Mouse (Mus musculus): ENCODE results near the gene Tubgcp6. TPM values are rescaled to one million over a fixed set of nuclear protein-coding genes. Genes with fewer than 3 reads are reported as not detected.

Tubgcp6 gene
- polyA plus RNA-seq, 1 experiment = 40.3 TPM

DNA sequence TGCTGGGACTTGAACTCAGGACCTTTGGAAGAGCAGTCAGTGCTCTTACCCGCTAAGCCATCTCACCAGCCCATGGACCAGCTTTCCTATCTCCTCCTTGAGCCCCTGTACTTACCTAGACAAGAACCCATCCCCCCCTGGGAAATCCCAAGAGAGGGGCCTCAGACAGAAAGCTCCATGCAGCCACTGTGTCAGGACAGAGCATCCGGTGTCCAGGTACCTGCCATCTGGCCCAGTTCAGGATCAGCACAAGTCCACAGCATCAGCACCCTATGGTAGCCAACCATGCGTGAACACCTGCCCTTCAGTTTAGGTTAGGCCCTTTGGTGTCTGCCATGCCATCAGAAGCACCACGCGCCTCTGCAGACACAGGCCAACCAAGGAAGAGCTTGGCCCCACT, 58.0 kb downstream of the Tubgcp6 start:
- no peak for TF ChIP-seq GATA1 (IDR thresholded peaks at IDR 0.05; ENCODE audit: low read length)

DNA sequence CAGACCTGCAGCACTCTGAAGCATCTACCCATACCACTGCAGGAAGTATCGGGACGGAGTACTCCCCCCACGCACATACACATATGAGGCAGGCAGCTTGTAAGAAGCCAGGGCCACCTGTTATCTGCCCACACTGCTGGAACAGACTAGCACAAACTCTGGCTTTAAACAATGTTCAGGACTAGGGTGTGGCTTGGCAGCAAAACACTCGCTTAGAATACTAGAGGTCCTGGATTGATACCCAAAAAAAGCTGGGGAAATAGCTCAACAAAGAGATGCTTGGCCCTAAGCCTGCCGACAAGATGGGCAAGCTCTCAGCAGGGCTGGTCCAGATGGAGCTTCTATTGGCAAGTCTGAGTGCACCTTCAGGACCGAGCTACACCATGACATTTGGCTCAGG, 59.4 kb downstream of the Tubgcp6 start:
- no peak for TF ChIP-seq GATA1 (IDR thresholded peaks at IDR 0.05; ENCODE audit: low read length)

GRCm38 (mm10) chr15:89063001-89063400, 59.9 kb downstream of the Tubgcp6 start:
- no peak for TF ChIP-seq GATA1 (IDR thresholded peaks at IDR 0.05; ENCODE audit: low read length)

DNA sequence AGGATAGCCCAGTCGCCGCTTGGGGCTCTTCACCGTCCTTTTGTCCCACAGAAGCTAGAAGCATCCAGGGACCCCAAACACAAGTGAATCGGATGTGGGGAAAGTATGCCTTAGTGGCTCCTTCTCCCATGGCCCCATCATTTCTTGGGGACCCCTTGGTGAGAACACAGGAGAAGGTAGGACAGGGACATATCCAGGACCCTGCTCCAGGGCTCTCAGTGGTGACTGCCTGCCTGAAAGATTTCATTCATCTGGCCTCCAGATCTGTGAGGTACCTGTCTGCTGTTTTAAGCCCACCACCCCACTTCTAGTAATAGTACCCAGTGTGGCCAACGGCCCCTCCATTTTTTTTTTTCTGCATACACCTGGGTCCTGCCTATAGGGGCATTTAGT, 60.4 kb downstream of the Tubgcp6 start:
- no peak for TF ChIP-seq GATA1 (IDR thresholded peaks at IDR 0.05; ENCODE audit: low read length)

DNA sequence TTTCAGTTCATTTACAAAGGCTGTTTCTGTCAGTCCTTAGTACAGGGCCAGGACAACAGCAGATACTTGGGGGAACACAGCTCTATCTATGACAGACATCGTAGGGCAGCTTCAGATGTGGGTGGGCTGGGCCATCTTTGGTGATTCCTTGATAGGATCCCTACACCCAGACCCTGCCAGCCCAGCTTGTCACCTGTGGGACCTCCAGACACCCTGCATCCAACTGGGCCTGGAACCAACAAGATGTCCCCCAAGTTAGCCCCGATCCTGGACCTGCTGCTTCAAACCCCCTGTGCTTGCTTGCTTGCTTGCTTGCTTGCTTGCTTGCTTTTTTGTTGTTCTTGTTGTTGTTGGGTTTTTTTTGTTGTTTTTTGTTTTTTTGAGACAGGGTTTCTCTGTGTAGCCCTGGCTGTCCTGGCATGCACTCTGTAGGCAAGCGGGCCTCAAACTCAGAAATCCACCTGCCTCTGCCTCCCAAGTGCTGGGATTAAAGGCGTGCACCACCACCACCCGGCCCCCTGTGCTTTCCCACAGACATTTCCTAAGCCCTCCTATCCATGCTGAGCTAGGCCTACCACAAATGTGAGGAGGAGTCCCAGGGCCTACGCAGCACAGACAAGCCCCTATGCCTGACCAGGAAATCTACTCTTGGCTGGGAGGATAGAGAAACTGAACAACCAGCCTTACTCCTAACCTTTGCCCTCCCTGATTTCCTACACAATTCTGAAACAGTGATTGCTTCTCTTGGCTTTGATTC, 61.0 kb downstream of the Tubgcp6 start:
- no peak for TF ChIP-seq GATA1 (IDR thresholded peaks at IDR 0.05; ENCODE audit: low read length)

- TF ChIP-seq GATA1 (IDR thresholded peaks at IDR 0.05; ENCODE audit: low read length) = no peak
These were observed 62.0 kb downstream of the Tubgcp6 start for GRCm38 (mm10) chr15:89060811-89061460.

DNA sequence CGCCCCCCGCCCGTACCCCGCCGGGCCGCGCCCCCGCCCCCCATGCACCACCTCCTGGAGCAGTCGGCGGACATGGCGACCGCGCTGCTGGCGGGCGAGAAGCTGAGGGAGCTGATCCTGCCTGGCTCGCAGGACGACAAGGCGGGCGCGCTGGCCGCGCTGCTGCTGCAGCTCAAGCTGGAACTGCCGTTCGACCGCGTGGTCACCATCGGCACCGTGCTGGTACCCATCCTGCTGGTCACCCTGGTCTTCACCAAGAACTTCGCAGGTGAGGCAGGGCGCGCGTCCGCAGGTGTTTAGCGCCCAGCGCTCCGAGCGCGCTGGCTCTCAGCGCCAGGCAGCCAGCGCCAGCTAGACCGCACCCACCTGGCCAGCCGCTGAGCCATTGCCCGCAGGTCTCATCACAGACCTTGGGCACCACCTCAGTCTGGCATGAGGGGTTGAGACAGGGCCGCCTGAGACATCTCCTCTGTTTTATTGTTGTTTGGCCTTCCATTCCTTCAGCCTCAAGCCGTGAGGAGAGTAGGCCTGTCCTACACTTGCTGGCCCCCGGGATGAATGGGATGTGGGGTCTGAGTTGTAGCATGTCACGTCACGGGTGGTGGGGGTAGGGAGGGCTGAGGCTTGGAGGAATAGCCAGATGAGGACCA, 62.8 kb downstream of the Tubgcp6 start:
- no peak for TF ChIP-seq GATA1 (IDR thresholded peaks at IDR 0.05; ENCODE audit: low read length)

DNA sequence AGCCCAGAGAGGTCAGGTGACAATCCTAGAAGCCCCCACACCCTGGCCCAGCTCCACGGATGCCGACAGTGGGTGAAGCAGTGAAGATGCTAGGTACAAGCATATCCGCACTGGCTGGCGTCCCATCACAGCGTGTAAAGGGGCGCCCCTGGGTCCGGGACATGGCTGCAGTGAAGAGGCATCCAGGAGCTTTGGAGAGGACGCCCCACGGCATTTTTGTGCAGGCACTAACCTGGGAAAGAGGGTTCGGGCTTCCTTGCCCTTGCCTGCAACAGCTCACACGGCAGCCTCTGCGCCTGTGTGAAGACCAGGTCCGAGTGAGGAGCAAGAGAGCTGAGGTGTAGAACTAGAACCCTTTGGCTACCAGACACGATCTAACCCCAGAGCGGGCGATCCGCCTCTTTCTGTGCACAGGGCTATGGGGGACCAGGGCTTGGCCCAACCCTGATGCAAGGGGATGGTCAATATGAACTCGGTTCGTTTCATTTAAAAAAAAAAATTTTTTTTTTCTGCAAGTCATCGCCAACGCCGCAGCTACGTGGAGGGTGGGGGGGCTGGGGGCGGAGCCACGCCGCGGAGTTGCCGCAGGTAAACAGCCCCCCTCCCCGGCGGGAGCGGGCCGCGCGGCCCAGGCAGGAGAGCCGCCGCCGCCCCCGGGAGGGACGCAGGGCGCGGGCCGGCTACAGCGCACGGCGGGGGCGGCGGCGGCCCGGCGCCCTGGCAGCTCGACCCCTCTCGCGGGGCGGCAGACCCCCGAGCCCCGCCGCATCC, 63.6 kb downstream of the Tubgcp6 start, which contains the start of gene Panx2:
TSS of gene Panx2 (plus strand) at position 574 of the 771 bp plus-strand sequence.
- no peak for TF ChIP-seq GATA1 (IDR thresholded peaks at IDR 0.05; ENCODE audit: low read length)

DNA sequence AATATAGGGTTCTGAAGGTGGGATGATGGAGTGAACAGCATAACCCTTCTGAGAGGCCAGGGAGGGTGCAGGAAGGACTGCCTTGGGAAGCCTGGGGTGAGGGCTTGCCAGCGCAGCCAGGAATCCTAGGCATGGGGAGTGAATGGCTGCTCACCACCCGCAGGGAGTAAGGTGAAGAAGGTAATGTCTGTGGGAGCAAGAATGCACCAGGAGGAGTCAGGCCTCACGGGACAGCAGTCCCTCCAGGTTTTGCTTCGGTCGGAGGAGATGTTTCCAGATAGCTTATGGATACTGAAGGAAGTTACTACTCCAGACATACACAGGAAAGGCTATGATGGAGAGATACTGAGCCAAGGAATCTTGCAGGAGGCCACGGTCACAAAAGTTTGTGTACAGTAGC, 64.2 kb downstream of the Tubgcp6 start:
- no peak for TF ChIP-seq GATA1 (IDR thresholded peaks at IDR 0.05; ENCODE audit: low read length)

DNA sequence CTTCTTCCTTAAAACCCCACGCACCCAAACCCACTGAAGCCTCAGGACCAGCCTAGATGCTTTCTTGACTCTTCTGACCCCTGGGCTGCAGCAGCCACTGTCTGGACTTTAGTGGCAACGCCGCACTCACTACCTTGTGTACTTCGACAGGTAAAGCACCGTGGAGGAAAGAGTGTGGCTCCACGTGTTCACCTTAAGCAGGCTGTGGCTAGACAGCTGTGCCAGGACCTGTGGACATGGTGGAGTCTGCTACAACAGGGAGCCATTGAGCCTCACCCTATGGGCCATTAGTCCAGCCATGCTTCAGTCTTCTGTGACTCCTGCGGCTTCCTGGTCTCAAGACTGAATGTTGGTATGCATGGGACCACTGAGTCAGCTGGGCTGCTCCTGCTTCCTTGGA, 68.2 kb downstream of the Tubgcp6 start:
- no peak for TF ChIP-seq GATA1 (IDR thresholded peaks at IDR 0.05; ENCODE audit: low read length)

Other genes starting within 250 kb of the Tubgcp6 start
- not detected in 2 replicates for gene Ttll8, start 168.7 kb downstream of the Tubgcp6 start, polyA plus RNA-seq (2012)
- not detected in 2 replicates for gene Mlc1, start 144.1 kb downstream of the Tubgcp6 start, polyA plus RNA-seq (2012)
- not detected in 2 replicates for gene Mov10l1, start 140.2 kb downstream of the Tubgcp6 start, polyA plus RNA-seq (2012)
- gene Panx2, start 63.4 kb downstream of the Tubgcp6 start, polyA plus RNA-seq (2012) = not detected in 2 replicates
- gene Trabd, start 48.0 kb downstream of the Tubgcp6 start, polyA plus RNA-seq (2012) = 62.9 and 74.4 TPM in 2 replicates
- gene Selenoo, start 34.0 kb downstream of the Tubgcp6 start, polyA plus RNA-seq (2012) = 15.8 and 19.7 TPM in 2 replicates
- gene Hdac10, start 5.6 kb upstream of the Tubgcp6 start, polyA plus RNA-seq (2012) = 8.5 and 18.1 TPM in 2 replicates
- not detected in 2 replicates for gene Mapk12, start 17.6 kb upstream of the Tubgcp6 start, polyA plus RNA-seq (2012)
- not detected in 2 replicates for gene Mapk11, start 26.5 kb upstream of the Tubgcp6 start, polyA plus RNA-seq (2012)
- 0.01 TPM in 1 of 2 replicates, not detected in the other for gene Plxnb2, start 57.7 kb upstream of the Tubgcp6 start, polyA plus RNA-seq (2012)
- gene Dennd6b, start 73.4 kb upstream of the Tubgcp6 start, polyA plus RNA-seq (2012) = 5.3 and 7.2 TPM in 2 replicates
- 200 and 336 TPM in 2 replicates for gene Ppp6r2, start 88.4 kb upstream of the Tubgcp6 start, polyA plus RNA-seq (2012)
- gene Sbf1, start 192.2 kb upstream of the Tubgcp6 start, polyA plus RNA-seq (2012) = 140 and 169 TPM in 2 replicates
- not detected in 2 replicates for gene Adm2, start 199.6 kb upstream of the Tubgcp6 start, polyA plus RNA-seq (2012)
- gene Miox, start 211.3 kb upstream of the Tubgcp6 start, polyA plus RNA-seq (2012) = not detected in 2 replicates
- 112 and 120 TPM in 2 replicates for gene Lmf2, start 232.5 kb upstream of the Tubgcp6 start, polyA plus RNA-seq (2012)
- gene Ncaph2, start 232.6 kb upstream of the Tubgcp6 start, polyA plus RNA-seq (2012) = 87.9 and 95.5 TPM in 2 replicates

Measured in G1E-ER4 (cell line).